Mouse (Mus musculus): ENCODE data around the gene Gja1. TPM values are rescaled to one million over a fixed set of nuclear protein-coding genes. Genes with fewer than 3 reads are reported as not detected.
A peak's percentile ranks its signal among the peaks of the same experiment; 100 is the strongest.

Gja1 gene
- total RNA-seq, 2 experiments from 2014 or later: 127 to 156 TPM

DNA sequence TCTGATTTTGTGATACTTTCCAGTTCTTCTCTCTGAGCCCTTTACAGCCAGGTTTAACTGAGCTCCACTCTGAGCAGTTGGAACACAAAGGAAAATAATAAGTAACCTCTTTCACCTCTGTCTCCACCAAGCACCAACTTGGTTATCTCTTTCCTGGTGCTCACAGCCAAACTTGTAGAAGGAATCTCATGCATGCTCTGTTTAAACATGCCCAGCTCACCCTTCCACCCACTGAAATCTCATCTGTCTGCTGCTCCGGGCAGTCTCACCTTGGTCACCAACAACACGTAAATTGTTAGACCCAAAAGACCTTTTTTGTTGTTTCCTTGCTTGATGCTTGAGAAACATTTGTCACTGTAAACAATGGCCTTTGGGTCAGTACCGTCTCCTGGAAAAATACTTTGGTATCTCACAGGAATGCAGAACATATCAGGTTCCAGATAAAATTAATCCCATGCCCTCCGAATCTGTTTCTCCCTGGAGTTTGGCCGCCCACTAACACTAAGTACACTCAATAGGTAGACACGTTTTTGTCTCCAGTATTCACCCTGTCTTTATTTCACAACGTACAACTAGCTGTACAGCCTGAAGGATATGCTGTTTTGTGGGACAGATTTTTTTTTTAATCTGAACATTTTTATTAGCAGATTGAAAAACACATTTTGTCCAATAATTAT, 38.9 kb downstream of the Gja1 start:
- DNase-seq: no peak

DNA sequence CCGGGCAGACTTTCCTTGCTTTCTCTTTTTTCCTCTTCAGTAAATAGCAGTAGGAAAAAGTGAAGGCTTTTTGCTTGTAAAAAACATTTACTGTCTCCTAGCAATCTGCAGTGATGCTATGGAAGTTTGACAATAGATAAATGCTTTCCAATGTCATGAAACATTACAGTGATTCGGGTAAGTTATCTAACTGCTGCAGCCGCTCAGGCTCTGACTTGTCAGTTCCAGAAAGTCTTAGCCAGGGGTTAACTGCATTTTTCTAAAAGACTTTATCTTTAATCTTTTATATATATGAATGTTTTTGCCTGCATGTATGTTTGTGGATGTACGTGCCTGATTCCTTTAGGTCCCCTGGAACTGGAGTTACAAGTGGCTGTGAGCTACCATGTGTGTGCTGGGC, 45.4 kb downstream of the Gja1 start:
- no peak for DNase-seq

DNA sequence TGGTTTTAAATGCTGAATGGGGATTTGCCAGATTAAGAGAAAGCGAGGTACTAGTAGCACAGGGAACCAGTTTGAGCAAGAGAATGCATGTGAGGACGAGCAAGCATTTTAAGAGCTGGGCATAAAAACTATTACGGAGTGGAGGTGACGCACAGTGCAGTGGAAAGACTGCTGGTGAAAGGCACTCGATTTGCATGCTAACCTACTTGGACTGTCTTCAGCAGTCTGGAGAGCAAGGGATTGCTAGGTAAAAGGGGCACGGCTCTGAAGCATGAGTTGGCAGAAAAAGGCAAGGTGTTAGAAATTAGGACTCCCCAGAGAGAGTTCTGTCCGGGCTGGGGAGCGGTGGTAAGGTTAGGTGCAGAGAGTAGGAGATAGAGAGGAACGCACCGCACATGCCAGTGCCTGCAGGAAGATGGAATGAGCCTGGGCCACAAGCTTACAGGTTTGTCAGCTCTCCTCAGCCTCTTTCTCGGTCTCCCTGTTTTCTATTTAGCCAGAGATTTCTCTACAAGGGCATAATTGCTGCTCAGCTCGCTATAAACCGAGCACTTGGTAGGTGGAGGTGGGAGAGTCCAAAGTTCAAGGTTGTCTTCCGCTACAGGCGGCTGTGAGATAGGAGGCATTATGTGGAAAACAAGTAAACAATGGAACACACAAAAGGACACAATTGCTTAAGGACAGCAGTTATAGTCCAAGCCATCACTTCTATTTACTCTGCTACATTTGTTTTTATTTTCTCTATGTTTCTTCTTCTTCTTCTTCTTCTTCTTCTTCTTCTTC, 48.1 kb downstream of the Gja1 start:
- DNase-seq: peak; percentile 21

- DNase-seq: no peak
Observed at GRCm38 (mm10) chr10:56426369-56426768, 49.2 kb downstream of the Gja1 start.

DNA sequence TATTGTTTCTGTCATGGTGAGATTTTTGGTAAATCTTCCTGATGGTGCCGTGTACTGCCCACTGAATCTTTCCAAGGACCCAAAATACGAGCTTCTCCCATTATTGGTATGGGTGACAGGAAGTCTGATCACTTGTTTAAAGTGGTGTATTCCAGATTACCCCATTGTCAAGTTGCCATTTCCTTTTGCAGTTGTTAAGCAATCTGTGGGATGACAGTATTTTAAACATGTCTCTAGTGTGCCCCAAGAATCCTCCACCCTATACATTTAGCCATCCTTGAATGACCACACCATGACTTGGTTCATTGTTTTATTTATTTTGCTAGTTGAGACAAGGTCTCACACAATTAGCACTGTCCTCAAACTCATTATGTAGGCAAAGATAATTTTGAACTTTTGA, 50.3 kb downstream of the Gja1 start:
- DNase-seq: no peak

DNA sequence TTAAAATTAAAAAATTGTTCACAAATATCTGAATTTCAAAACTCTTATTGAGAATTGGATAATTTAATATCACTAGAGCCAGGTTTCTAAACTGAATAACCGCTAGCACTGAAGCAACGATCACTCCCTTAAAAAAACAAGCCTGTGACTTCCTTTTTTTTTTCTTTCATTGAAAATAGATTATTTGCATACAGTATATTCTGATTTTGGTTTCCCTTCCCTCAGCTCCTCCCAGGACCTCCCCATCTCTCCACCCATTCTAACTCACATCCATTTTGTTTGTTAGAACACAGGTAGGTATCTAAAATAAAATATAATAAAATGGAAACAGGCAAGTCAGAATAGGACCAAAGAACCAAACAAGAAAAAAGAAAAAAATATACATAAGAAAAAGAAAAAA, 50.7 kb downstream of the Gja1 start:
- no peak for DNase-seq

GRCm38 (mm10) chr10:56429011-56429410, 51.9 kb downstream of the Gja1 start:
- DNase-seq: no peak

DNA sequence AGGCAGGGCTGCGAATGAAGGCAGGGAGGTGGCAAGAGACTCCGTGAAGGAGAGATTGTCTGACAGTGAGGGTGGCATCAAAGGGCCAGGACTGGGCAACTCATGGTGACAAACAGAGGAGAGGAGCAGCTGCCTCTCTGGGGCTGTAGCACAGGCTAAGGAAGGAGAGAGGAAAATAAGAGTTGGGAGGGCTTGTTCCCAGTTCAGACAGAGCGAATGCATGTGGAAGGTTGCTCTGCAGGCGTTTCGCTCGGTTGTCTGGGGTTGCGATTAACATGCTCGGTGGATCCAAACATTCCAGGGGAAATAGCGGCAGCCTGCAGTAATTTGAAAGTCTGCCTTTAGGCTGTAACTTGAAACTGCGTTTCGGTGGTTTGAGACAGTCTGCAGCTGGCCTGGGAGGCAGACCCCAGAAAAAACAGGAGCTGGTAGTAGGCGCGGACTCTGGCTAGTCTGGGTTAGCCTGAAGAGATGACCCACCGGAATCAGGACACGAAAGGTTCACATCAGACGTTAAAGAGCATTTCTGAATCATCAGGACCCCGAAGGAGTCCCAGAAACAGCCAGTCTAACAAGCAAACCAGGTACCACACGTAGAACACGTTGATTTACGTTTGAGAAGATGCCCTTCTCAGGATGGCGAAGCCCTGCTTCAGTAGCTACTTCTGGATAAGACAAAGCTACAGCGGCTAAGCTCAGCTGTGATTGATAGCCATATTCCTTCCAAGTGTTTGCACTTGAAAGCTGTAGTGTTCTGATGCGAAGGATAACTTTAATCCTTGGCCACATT, 54.7 kb downstream of the Gja1 start:
- peak; percentile 16 for DNase-seq

GRCm38 (mm10) chr10:56432390-56432709, 55.2 kb downstream of the Gja1 start:
- no peak for DNase-seq

GRCm38 (mm10) chr10:56437290-56437689, 60.2 kb downstream of the Gja1 start:
- DNase-seq: peak; percentile 49

DNA sequence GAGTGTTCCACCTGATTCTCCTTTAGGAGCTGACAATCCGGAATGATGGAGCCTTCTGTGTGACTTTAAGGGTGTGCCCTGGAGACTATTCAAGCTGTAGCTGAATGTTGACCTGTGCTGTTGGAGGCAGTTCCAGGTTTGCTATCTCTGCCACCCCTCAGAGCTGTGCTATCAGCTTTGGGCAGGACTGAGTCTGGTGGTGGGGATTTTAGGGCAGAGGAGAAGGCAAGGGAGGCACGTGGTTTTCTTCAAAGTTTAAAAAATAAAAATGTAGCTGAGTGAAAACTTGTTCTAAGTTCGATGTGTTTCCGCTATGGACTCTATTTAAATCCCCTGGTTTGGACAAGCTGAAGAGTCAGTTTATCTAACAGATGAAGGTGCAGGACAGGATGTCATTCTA, 62.5 kb downstream of the Gja1 start:
- no peak for DNase-seq

DNA sequence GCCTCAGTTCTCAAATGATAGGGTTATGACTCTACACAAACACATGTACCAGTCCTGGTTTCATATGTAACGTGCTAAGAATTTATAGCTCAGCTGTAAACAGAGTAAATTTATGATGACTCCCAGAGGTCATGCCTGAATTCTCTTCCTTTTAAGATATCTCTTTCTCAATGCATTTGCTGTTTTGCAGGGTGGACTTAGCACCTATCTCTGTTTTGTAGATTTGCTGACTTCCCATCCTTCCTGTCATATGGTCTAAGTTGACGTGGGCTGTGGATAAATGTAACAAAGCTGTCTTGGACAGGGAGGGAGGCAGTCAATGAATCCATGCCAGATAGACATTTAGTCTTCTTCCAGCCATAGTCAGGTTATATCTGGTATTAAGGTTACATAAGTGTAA, 67.3 kb downstream of the Gja1 start:
- no peak for DNase-seq

- no peak for DNase-seq
Observed at GRCm38 (mm10) chr10:56449030-56449429, 71.9 kb downstream of the Gja1 start.

Other genes with a start within 250 kb of the Gja1 start
- gene Tbc1d32, start 148.6 kb upstream of the Gja1 start, total RNA-seq (2021): 1 to 10 TPM; 5.4 to 8.9 TPM

Measured in adrenal gland, postnatal 10 days (tissue).